Mouse (Mus musculus) layer of hippocampus, postnatal 14 days (tissue): ENCODE measurements at regions not wholly inside any gene's neighbourhood (a gene's known extent, or its start where the extent isn't known, plus 50 kb on each side); places are given as distances from the start of the nearest gene placed in this dataset.

Experiments used
- DNase-seq, 2 experiments: peaks; one replicate each; pipeline ENCODE4 v3.0.0; 2021 to 2022; ENCODE audit warnings: low spot score in 2 of 2, mixed read lengths in 1 of 2

- DNase-seq: peak; percentile 51 to 82
Measured at GRCm38 (mm10) chr13:47848371-47849188, 412.4 kb upstream of the Id4 start.

GRCm38 (mm10) chr13:47855422-47856108, 405.5 kb upstream of the Id4 start:
- no peak for DNase-seq

GRCm38 (mm10) chr13:47858946-47859345, 402.1 kb upstream of the Id4 start:
- no peak for DNase-seq

GRCm38 (mm10) chr13:47860316-47860715, 400.7 kb upstream of the Id4 start:
- no peak for DNase-seq

GRCm38 (mm10) chr13:47862896-47863295, 398.1 kb upstream of the Id4 start:
- DNase-seq: no peak

- DNase-seq: no peak
Measured at GRCm38 (mm10) chr13:47868656-47869055, 392.4 kb upstream of the Id4 start.

GRCm38 (mm10) chr13:47869670-47870532, 391.1 kb upstream of the Id4 start:
- peak; percentile 3 to 12 for DNase-seq

GRCm38 (mm10) chr13:47872645-47873044, 388.4 kb upstream of the Id4 start:
- DNase-seq: no peak

- no peak for DNase-seq
Measured at GRCm38 (mm10) chr13:47892569-47892968, 368.5 kb upstream of the Id4 start.

- no peak for DNase-seq
Measured at GRCm38 (mm10) chr13:47894331-47894730, 366.7 kb upstream of the Id4 start.

GRCm38 (mm10) chr13:47895256-47895655, 365.8 kb upstream of the Id4 start:
- DNase-seq: peak; percentile 24 to 64

GRCm38 (mm10) chr13:47896646-47897045, 364.4 kb upstream of the Id4 start:
- DNase-seq: peak; percentile 6 to 52

GRCm38 (mm10) chr13:47909851-47910530, 351.0 kb upstream of the Id4 start:
- peak; percentile 15 to 49 for DNase-seq

- DNase-seq: peak in 1 of 2 experiments; percentile 54
Measured at GRCm38 (mm10) chr13:47910531-47910910, 350.5 kb upstream of the Id4 start.

GRCm38 (mm10) chr13:47916456-47916855, 344.6 kb upstream of the Id4 start:
- DNase-seq: peak; percentile 31 to 88

GRCm38 (mm10) chr13:47917370-47917769, 343.7 kb upstream of the Id4 start:
- no peak for DNase-seq

GRCm38 (mm10) chr13:47921044-47921443, 340.0 kb upstream of the Id4 start:
- DNase-seq: no peak

- DNase-seq: no peak
Measured at GRCm38 (mm10) chr13:47940696-47941095, 320.3 kb upstream of the Id4 start.

- DNase-seq: peak; percentile 10 to 30
Measured at GRCm38 (mm10) chr13:47942368-47942787, 318.6 kb upstream of the Id4 start.

- no peak for DNase-seq
Measured at GRCm38 (mm10) chr13:47943645-47944044, 317.4 kb upstream of the Id4 start.
